ENCODE assay signal across 18 mouse cellular contexts in the genomic region with DNA sequence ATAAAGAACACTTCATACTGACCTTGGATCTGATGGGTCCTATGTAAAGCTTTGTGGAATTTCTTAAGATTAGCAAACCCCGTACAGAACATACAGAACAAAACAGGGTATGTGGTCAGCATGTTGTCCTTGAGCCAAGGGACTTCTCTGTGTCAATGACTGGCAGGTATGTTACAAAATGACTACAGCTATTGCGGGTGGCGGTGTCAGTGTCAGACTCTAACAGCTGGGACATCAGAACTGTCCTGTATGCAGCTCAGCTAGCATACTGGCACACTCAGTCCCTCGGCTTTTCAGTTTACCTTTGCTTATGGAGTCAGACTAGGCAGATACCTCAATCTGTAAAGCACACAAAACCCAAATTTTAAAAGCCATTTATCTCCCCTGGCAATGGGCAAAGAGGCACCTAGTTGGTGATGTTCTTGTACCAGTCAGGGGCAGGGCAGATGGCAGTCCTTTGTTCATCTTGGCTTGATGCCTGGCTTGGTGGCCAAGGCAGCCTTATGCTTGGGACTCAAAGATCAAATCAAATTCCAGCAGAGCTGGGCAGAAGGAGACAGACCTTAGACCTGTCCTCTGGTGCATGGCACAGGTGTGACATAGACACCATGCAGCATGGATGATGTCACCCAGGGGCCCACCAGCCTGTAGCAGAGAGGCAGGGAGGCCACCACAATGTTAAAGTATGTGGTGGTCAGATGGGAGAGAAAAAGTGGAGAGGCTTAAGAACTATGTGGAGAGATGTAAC. TPM values are rescaled to one million over a fixed set of nuclear protein-coding genes. Genes with fewer than 3 reads are reported as not detected.
DNase-seq lines count a peak whose midpoint lies in the region; ATAC-seq and TF ChIP-seq lines count a peak whose summit lies in the region.
"Had no signal": no experiment of that assay in that cellular context is flagged by ENCODE, and none has a peak within 500 bp of the region (broad histone marks: within the 10 kb centered on the region; RNA-seq: fewer than 3 reads in every experiment).

No protein-coding gene starts in this region.

- no peaks in the 10 kb centered on the region for H3K9me3 ChIP-seq in midbrain, embryonic 13.5 days
- H3K9me3 ChIP-seq: forebrain, embryonic 12.5 days; heart, embryonic 12.5 days; liver, embryonic 15.5 days; midbrain, embryonic 12.5 days had no signal

- H3K27ac ChIP-seq in layer of hippocampus, adult 2 months: peak overlapping the region; percentile 39; the same call in 1 of the 2 replicates
- peak overlapping the region; percentile 79 for H3K27ac ChIP-seq in cortical plate, adult 2 months (ENCODE audit: insufficient read depth, low read length)
- H3K27ac ChIP-seq in midbrain, embryonic 13.5 days: no peak overlapping the region
- H3K27ac ChIP-seq: forebrain, embryonic 12.5 days; liver, embryonic 15.5 days; midbrain, embryonic 12.5 days had no signal

- no peaks in the 10 kb centered on the region for H3K4me1 ChIP-seq in cortical plate, adult 2 months (ENCODE audit: control insufficient read depth, insufficient read depth, low read length)
- no peaks in the 10 kb centered on the region for H3K4me1 ChIP-seq in midbrain, embryonic 13.5 days (replicated peaks)
- H3K4me1 ChIP-seq: forebrain, embryonic 12.5 days; heart, embryonic 12.5 days; liver, embryonic 15.5 days; midbrain, embryonic 12.5 days had no signal

- WGBS in midbrain, embryonic 13.5 days: 96% methylated on average over 4 of the region's 4 CpGs

- peak; percentile 78 for DNase-seq in heart, adult 11 months
- no peak for DNase-seq in heart, adult 9 months (ENCODE audit: low spot score in 2 of 2)
- no peak for DNase-seq in layer of hippocampus, adult 2 months (ENCODE audit: low spot score in 2 of 2)
- no peak for DNase-seq in layer of hippocampus, postnatal 14 days (ENCODE audit: low spot score in 2 of 2)
- DNase-seq in cerebellum, adult 18-20 months: peak; percentile 72 to 81
- no peak for DNase-seq in urinary bladder, postnatal 4 days (ENCODE audit: low spot score in 2 of 2)
- DNase-seq: gastrocnemius, postnatal 36 days; heart, postnatal 36 days; lung, postnatal 14 days; spleen, adult 18-20 months; thymus, postnatal 14 days had no signal

- H3K36me3 ChIP-seq in midbrain, embryonic 13.5 days: peaks cover 33% of the 10 kb centered on the region

- ATAC-seq in midbrain, embryonic 13.5 days: no peak
- ATAC-seq: Patski had no signal

- TF ChIP-seq POLR2A in cortical plate, adult 2 months (IDR thresholded peaks at IDR 0.05; ENCODE audit: extremely low read depth, insufficient read depth, low read length): no peak

- H3K9ac ChIP-seq in midbrain, embryonic 13.5 days (replicated peaks): no peak overlapping the region
- H3K9ac ChIP-seq: forebrain, embryonic 12.5 days; heart, embryonic 12.5 days; liver, embryonic 15.5 days; midbrain, embryonic 12.5 days had no signal

- H3K27me3 ChIP-seq in midbrain, embryonic 13.5 days: no peaks in the 10 kb centered on the region
- H3K27me3 ChIP-seq: forebrain, embryonic 12.5 days; heart, embryonic 12.5 days; liver, embryonic 15.5 days; midbrain, embryonic 12.5 days; Patski had no signal

- H3K4me3 ChIP-seq in layer of hippocampus, adult 2 months: no peak overlapping the region
- no peak overlapping the region for H3K4me3 ChIP-seq in cortical plate, adult 2 months (ENCODE audit: insufficient read depth, low read length)
- H3K4me3 ChIP-seq in midbrain, embryonic 13.5 days (replicated peaks): no peak overlapping the region
- H3K4me3 ChIP-seq: forebrain, embryonic 12.5 days; heart, embryonic 12.5 days; liver, embryonic 15.5 days; midbrain, embryonic 12.5 days had no signal

- no peak overlapping the region for H3K4me2 ChIP-seq in midbrain, embryonic 13.5 days (replicated peaks)
- H3K4me2 ChIP-seq: forebrain, embryonic 12.5 days; heart, embryonic 12.5 days; liver, embryonic 15.5 days; midbrain, embryonic 12.5 days had no signal

- no peak for TF ChIP-seq CTCF in layer of hippocampus, adult 2 months (conservative IDR thresholded peaks at IDR 0.05)
- no peak for TF ChIP-seq CTCF in cortical plate, adult 2 months (IDR thresholded peaks at IDR 0.05; ENCODE audit: extremely low read depth, insufficient read depth, low read length)

RNA-seq across cellular contexts. Expression of gene Ndufs5, which starts 14.3 kb away (rescaled TPM):
- 100 to 1,000 TPM; 169 to 194 TPM for total RNA-seq in layer of hippocampus, adult 2 months (2021)
- 100 to 1,000 TPM; 178 to 208 TPM for total RNA-seq in layer of hippocampus, postnatal 14 days (2021)
- 460 and 497 TPM in 2 replicates for polyA plus RNA-seq in cortical plate, adult 2 months (2012; rRNA removed)
- polyA plus RNA-seq in midbrain, embryonic 13.5 days (2015; fragmentation: Nextera tagmentation; extraction: Ambion mirVana): 394 TPM in 2 replicates

RNA-seq across cellular contexts. Expression of gene Akirin1, which starts 17.8 kb away (rescaled TPM):
- total RNA-seq in layer of hippocampus, adult 2 months (2021): 10 to 100 TPM; 53.9 to 58.1 TPM
- total RNA-seq in layer of hippocampus, postnatal 14 days (2021): 10 to 100 TPM; 58.8 to 62.2 TPM
- polyA plus RNA-seq in cortical plate, adult 2 months (2012; rRNA removed): 53.0 and 55.7 TPM in 2 replicates
- polyA plus RNA-seq in midbrain, embryonic 13.5 days (2015; fragmentation: Nextera tagmentation; extraction: Ambion mirVana): 91.2 and 93.4 TPM in 2 replicates

RNA-seq across cellular contexts. Expression of gene Macf1, which starts 48.2 kb away (rescaled TPM):
- 100 to 1,000 TPM; 231 to 247 TPM for total RNA-seq in layer of hippocampus, adult 2 months (2021)
- total RNA-seq in layer of hippocampus, postnatal 14 days (2021): 100 to 1,000 TPM; 226 to 248 TPM
- polyA plus RNA-seq in cortical plate, adult 2 months (2012; rRNA removed): 137 and 141 TPM in 2 replicates
- 74.9 and 75.4 TPM in 2 replicates for polyA plus RNA-seq in midbrain, embryonic 13.5 days (2015; fragmentation: Nextera tagmentation; extraction: Ambion mirVana)

RNA-seq across cellular contexts. Expression of gene Rhbdl2, which starts 55.3 kb away (rescaled TPM):
- total RNA-seq in layer of hippocampus, adult 2 months (2021): under 1 TPM; 0.54 to 0.92 TPM
- total RNA-seq in layer of hippocampus, postnatal 14 days (2021): 1 to 10 TPM; 1.7 TPM
- polyA plus RNA-seq in cortical plate, adult 2 months (2012; rRNA removed): 1.3 TPM in 2 replicates
- 1.4 and 1.5 TPM in 2 replicates for polyA plus RNA-seq in midbrain, embryonic 13.5 days (2015; fragmentation: Nextera tagmentation; extraction: Ambion mirVana)
- total RNA-seq: gastrocnemius, postnatal 36 days; heart, postnatal 36 days had no signal
- polyA plus RNA-seq: liver, embryonic 15.5 days had no signal

Comparison
In these comparisons a context has a peak if more than half of its experiments do, and no peak if none do; other contexts are left out.
1. DNase-seq: peak in heart, adult 11 months (single experiment) and cerebellum, adult 18-20 months (2 of 2); none in heart, adult 9 months (0 of 2), layer of hippocampus, adult 2 months (0 of 2), layer of hippocampus, postnatal 14 days (0 of 2) and urinary bladder, postnatal 4 days (0 of 2).